Mouse (Mus musculus) cerebral cortex, adult 2 months (tissue): Measurements from ENCODE around the gene Mesd.

ENCODE experiments used
- WGBS: fragments of 180-500 bp; shearing (Covaris S2); methylation state at CpG from one replicate; pipeline ENCODE4 v1.1.7; 2018; 5-methylcytosine and 5-hydroxymethylcytosine counted together

Gene Mesd

GRCm38 (mm10) chr7:83878676-83879448 is 5.4 kb upstream of the Mesd start:
- 15% methylated on average over 5 of the region's 5 CpGs for WGBS

DNA sequence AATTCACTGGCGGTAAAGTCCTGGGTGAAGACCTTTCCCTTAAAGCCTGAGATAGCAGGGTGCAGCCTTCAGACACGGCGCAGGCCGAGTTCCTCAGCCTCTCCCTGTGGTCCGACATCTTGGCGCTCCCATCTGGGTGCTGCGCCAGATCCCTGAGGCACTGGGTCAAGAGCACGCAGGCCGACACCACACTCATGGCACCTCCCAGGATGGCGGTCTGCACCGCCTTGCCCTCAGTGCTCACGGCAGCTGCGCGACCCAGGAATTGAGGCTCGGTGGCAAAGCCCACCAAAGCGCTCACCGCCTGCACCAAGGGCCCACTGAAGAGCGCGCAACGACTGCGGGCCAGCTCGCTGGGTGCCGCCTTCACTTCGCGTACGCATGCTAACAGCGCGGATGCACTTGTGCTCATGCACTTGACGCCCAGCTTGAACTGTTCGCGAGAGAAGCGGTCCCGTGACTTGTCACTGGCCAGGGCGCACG is 2.1 kb upstream of the Mesd start:
- 88% methylated on average over 35 of the region's 35 CpGs for WGBS

DNA sequence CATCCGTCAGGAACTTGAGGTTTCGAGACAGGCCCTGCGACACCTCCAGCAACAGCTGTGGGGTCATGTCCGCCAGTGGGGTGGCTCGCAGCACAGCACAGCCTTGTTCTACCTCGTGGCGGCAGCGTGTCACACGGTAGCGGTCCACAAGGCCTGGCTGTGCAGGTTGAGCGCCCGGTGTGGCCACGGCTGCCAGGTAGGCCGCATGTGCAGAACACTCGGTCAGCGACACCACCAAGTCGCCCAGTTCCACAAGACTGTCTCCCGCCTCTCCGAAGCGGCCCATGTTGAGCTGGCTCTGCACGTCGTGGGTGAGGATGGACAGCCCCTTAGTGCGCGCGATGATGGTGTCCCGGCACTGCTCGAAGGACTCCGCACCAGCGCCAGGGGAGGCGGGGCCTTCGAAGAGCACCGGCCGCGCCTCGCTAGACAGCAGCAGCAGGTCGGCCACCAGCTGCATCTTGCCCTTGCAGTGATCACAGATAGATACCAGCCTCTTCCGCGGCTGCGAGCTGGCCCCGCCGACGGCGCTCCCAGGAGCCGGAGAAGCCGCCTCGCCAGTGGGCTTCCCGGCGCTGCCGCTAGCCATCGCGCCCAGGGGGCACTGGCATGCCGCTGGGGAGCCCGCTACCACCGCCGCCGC is 1.5 kb upstream of the Mesd start:
- 18% methylated on average over 56 of the region's 56 CpGs for WGBS

DNA sequence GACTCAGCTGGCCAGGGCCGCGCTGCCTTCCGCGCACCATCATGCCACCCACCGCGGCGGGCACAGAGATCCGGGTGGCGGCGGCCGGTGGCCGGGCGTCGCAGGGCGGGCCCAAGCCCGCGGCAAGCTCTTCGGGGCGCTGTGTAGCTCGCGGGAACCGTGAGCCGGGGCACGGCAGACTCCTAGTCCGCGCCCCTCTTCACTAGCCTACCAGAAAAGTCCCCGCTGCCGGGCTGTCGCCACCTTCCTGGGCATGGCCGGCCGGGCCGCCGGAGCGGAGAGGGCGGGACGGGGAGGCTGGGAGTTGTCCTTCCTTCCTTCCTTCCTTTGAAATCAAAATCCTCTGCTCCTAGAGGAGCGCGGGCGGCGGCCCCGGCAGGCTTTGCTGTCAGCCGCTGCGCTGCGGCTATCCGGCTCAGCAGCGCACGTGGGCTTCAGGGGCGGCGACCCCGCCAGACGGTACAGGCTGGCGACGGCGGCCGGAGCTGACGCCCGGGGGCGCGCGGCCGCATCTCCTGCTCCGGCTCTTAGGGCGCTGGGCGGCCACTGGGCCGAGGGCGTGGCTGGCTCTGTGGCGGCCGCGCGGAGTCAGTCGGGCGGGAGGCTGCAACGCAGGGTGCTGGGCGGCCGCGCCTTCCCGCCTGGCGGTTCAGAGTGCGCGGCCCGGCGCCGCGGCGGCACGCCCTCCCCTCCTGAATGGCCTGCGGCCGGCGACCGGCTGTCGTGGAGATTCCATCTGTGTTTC is 818 bp upstream of the Mesd start:
- WGBS: under 1% methylated on average over 88 of the region's 91 CpGs

- 44% methylated on average over 6 of the region's 6 CpGs for WGBS
These were observed 761 bp downstream of the Mesd start for GRCm38 (mm10) chr7:83884921-83885532.

DNA sequence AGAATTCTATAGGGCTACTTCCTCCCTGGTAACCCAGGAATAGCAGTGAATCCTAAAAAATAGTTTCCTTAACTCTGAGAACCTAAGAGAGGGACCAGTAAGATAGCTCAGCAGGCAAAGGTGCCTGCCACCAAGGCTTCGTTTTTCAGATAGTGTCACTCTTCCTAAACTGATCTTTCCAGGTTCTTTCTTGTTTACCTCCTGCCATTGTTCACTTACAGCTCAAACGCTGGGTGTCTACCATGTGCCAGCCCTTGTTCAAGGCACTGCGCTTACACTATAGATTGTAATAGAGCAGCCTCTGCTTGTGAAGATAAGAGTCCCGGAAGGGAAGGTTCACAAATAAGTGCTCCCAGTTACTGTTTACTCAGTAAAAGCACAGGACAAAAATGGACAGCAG is 1.6 kb downstream of the Mesd start:
- 87% methylated on average over 4 of the region's 4 CpGs for WGBS

- 95% methylated on average over 6 of the region's 6 CpGs for WGBS
These were observed 2.3 kb downstream of the Mesd start for GRCm38 (mm10) chr7:83886366-83887129.

- WGBS: 57% methylated on average over 3 of the region's 3 CpGs
These were observed 5.1 kb downstream of the Mesd start for GRCm38 (mm10) chr7:83889383-83889782.

DNA sequence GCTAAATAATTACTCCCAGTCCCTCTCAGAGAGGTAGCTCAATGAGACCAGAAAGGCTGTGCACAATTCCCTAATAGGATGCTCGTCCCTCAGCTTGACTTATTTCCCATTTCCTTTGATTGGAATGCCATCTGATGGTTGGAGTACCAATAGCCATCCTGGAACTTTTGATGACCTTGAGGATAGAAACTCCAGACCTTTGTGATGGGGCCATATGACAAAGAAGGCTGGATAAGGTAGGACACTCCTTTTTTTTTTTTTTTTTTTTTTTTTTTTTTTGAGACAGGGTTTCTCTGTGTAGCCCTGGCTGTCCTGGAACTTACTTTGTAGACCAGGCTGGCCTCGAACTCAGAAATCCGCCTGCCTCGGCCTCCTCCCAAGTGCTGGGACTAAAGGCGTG is 5.7 kb downstream of the Mesd start:
- 91% methylated on average over 5 of the region's 5 CpGs for WGBS

GRCm38 (mm10) chr7:83891433-83892332 is 7.4 kb downstream of the Mesd start:
- 2% methylated on average over 43 of the region's 44 CpGs for WGBS

DNA sequence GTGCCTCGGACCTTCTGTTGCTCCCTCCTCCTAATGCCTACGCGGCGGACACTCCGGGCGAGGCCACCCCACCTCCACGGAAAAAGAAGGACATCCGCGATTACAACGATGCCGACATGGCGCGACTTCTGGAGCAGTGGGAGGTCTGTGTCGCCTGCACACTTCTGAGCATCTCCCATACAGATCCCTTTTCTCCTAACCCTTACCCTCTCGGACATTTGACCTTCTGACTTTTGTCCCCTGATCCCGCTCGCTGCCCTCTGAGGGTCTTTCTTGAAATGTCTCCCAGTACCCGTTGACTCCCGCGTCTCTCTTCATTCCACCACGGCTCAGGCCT is 8.0 kb downstream of the Mesd start:
- WGBS: under 1% methylated on average over 21 of the region's 21 CpGs

- 79% methylated on average over 1 of the region's 1 CpGs for WGBS
These were observed 10.1 kb downstream of the Mesd start for GRCm38 (mm10) chr7:83894348-83894747.

DNA sequence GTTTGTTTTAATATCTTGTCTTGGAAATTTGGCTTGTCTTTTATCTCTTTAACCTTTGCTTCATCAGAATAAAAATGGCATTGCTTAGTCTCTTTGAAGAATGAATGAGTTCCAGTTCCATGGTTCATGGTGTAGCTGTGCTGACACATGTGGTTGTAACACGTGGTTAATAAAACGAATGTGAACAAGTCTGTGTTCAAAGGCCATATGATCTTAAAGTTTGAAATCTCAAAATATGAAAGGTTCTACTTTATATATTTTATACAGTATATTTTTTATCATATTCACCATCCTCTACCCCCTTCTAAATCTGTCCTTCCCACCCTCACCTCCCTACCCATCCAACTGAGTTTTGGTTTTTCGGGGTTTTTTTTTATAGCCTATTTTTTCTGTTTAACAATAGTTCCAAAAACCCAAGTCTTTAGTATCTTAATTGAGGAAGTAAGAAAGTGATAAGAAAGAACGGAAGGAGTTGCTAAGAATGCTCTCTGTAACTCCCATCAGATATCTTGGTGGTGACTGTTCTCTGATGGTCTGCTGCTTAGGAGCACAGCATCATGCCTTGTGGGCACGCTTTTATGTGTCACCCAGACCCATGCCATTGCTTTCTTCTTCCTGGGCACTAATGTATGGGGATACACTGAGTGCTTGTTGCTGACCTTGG is 11.9 kb downstream of the Mesd start:
- 88% methylated on average over 5 of the region's 5 CpGs for WGBS

DNA sequence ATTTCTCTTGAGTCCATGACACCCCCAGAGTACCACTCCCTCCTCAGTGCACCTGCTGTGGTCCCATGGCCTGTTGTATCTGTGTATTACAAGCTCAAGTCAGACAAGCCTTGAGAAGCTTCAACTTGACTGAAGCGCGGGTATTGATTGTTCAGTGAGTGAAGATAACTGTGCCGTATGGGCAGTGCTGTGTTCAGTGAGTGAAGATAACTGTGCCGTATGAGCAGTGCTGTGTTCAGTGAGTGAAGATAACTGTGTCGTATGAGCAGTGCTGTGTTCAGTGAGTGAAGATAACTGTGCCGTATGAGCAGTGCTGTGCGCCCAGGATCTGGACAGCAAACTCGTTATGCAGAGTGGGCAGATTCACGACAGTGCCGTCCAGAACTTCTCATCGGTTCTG is 14.0 kb downstream of the Mesd start:
- WGBS: 86% methylated on average over 11 of the region's 11 CpGs

DNA sequence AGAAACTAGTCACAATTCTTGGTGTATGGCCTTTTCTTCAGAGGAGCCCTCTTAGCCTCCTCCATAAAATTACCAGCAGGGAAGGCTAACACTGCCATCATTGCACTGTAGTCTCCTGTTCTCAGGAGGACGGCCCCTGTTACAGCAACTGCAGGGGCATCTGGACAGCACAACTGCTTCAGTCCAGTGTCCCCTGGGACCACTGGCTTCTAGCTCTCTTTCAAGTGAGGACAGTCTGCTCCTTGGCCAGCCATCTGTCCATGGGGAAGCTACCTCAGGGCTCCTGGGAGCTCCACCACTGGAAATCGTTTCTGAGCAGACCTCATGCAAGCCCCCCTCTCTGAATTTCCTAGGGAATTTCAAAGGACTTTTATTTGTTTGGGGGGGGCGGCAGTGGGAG is 16.3 kb downstream of the Mesd start:
- 91% methylated on average over 3 of the region's 3 CpGs for WGBS

- WGBS: 85% methylated on average over 4 of the region's 4 CpGs
These were observed 17.2 kb downstream of the Mesd start for GRCm38 (mm10) chr7:83901425-83901824.

DNA sequence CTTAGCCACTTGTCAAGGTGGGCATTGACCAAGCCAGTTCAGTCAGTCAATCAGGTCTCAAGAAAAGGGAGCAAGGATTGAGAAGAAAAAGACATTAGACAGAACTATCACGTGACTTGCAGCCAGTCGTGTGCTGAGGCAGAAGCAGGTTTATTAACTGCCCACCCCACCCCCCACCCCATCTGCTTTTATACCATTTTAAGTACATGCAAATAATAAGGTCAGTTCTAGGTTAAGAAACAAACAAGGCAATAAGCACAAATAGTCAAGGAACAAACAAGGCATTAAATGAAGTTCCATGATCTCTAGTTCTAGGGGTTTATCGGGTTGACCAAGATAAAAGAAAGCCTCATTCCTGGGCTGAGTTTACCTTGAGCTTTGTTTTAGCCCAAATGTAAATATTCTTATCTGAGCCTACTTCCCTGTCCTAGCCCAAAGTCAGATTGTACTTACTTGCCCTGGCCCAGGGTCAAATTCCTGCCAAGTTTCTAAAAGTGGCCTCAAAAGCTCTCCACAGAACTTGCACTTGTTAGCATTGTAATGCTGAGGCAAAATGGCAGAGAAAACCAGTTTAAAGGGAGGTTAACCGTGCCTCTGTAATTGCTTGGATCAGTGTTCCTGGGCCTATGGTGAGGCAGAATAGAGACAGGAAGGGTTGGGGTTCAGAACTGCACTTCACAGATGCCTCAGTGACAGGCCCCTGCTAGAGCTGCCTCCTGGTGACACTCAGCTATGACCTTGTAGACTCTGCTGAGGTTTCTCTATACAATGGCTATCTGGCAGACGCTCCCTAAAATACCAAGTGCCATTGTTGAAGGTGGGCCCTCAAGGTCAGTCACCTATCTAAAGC is 18.3 kb downstream of the Mesd start:
- 84% methylated on average over 5 of the region's 5 CpGs for WGBS

GRCm38 (mm10) chr7:83904831-83905230 is 20.6 kb downstream of the Mesd start:
- WGBS: 82% methylated on average over 3 of the region's 3 CpGs

GRCm38 (mm10) chr7:83911909-83912308 is 27.6 kb downstream of the Mesd start:
- WGBS: 83% methylated on average over 3 of the region's 3 CpGs
